Mouse (Mus musculus) midbrain, embryonic 13.5 days (tissue): ENCODE measurements around the gene Cers6. TPM values are rescaled to one million over a fixed set of nuclear protein-coding genes. Genes with fewer than 3 reads are reported as not detected.

Experiments
- ATAC-seq: fragments of 200-750 bp; cut with Nextera tagmentation; 2 replicates; pipeline ENCODE4 v1.8.0; 2017; ENCODE audit warnings: mild to moderate bottlenecking, moderate TSS enrichment, moderate library complexity
- H3K27ac ChIP-seq: fragments of 300-500 bp; sonication (generic); 2 replicates; pipeline ENCODE4 v1.5.1; 2015; ENCODE audit warnings: inconsistent platforms, mild to moderate bottlenecking, moderate library complexity
- H3K27me3 ChIP-seq: fragments of 300-500 bp; sonication (generic); 2 replicates; pipeline ENCODE4 v1.6.1; 2015; ENCODE audit warnings: mild to moderate bottlenecking, inconsistent platforms
- H3K36me3 ChIP-seq: fragments of 300-500 bp; sonication (generic); 2 replicates; pipeline ENCODE4 v1.6.1; 2015; ENCODE audit warnings: mild to moderate bottlenecking, inconsistent platforms
- H3K4me1 ChIP-seq: fragments of 300-500 bp; sonication (generic); replicated peaks from 2 replicates; pipeline ENCODE4 v1.6.1; 2015; ENCODE audit warnings: inconsistent platforms
- H3K4me2 ChIP-seq: fragments of 300-500 bp; sonication (generic); replicated peaks from 2 replicates; pipeline ENCODE4 v1.6.1; 2015; ENCODE audit warnings: moderate library complexity, mild to moderate bottlenecking, inconsistent platforms
- H3K4me3 ChIP-seq: fragments of 300-500 bp; sonication (generic); replicated peaks from 2 replicates; pipeline ENCODE4 v1.5.1; 2015; ENCODE audit warnings: mild to moderate bottlenecking, inconsistent platforms
- H3K9ac ChIP-seq: fragments of 300-500 bp; sonication (generic); replicated peaks from 2 replicates; pipeline ENCODE4 v1.6.1; 2015; ENCODE audit warnings: mild to moderate bottlenecking, inconsistent platforms
- H3K9me3 ChIP-seq: fragments of 300-500 bp; sonication (generic); 2 replicates; pipeline ENCODE4 v1.6.1; 2016; ENCODE audit warnings: mild to moderate bottlenecking, inconsistent platforms
- WGBS: fragments of 180-500 bp; shearing (Covaris S2); methylation state at CpG from one replicate; pipeline ENCODE4 v1.1.7; 2015; 5-methylcytosine and 5-hydroxymethylcytosine counted together
- polyA plus RNA-seq: library from polyadenylated mRNA; unstranded; fragments of >200 nt; fragmentation: Nextera tagmentation; extraction: Ambion mirVana; gene quantifications from 2 replicates; pipeline ENCODE4 v1.2.1, GENCODE M21; 2015

Cers6 gene
- polyA plus RNA-seq, 1 experiment from 2014 or later, result 54.5 TPM

GRCm38 (mm10) chr2:68956146-68956545 is 94.9 kb downstream of the Cers6 start:
- H3K27me3 ChIP-seq, result no peaks in the 10 kb centered on the region
- WGBS, result 95% methylated on average over 3 of the region's 3 CpGs
- H3K4me1 ChIP-seq, result no peaks in the 10 kb centered on the region
- no peak overlapping the region for H3K27ac ChIP-seq
- H3K4me2 ChIP-seq, result no peak overlapping the region
- peaks cover 2% of the 10 kb centered on the region for H3K36me3 ChIP-seq
- peaks cover 5% of the 10 kb centered on the region; the same call in 1 of the 2 replicates for H3K9me3 ChIP-seq
- no peak for ATAC-seq
- H3K9ac ChIP-seq, result no peak overlapping the region
- H3K4me3 ChIP-seq, result no peak overlapping the region

GRCm38 (mm10) chr2:68957831-68958230 is 96.6 kb downstream of the Cers6 start:
- no peaks in the 10 kb centered on the region for H3K27me3 ChIP-seq
- no peaks in the 10 kb centered on the region for H3K36me3 ChIP-seq
- H3K4me1 ChIP-seq, result no peaks in the 10 kb centered on the region
- H3K9ac ChIP-seq, result no peak overlapping the region
- ATAC-seq, result 0 out of 2 replicates have a peak, but pooled peaks have one; percentile 37
- H3K4me3 ChIP-seq, result no peak overlapping the region
- 81% methylated on average over 7 of the region's 7 CpGs for WGBS
- no peak overlapping the region for H3K4me2 ChIP-seq
- 0 out of 2 replicates have a peak overlapping the region, but pooled peaks have one; percentile 7 for H3K27ac ChIP-seq
- H3K9me3 ChIP-seq, result no peaks in the 10 kb centered on the region

GRCm38 (mm10) chr2:68959573-68959972 is 98.3 kb downstream of the Cers6 start:
- H3K9me3 ChIP-seq, result no peaks in the 10 kb centered on the region
- ATAC-seq, result no peak
- H3K4me2 ChIP-seq, result no peak overlapping the region
- no peak overlapping the region for H3K4me3 ChIP-seq
- H3K27ac ChIP-seq, result no peak overlapping the region
- H3K4me1 ChIP-seq, result no peaks in the 10 kb centered on the region
- 96% methylated on average over 4 of the region's 4 CpGs for WGBS
- H3K27me3 ChIP-seq, result no peaks in the 10 kb centered on the region
- no peaks in the 10 kb centered on the region for H3K36me3 ChIP-seq
- H3K9ac ChIP-seq, result no peak overlapping the region

GRCm38 (mm10) chr2:68960060-68960459 is 98.8 kb downstream of the Cers6 start:
- ATAC-seq, result no peak
- Histone ChIP-seq H3K27me3 (no peaks in the 10 kb centered on the region), H3K4me1 (no peaks in the 10 kb centered on the region), H3K9me3 (no peaks in the 10 kb centered on the region), H3K9ac (no peak overlapping the region), H3K36me3 (no peaks in the 10 kb centered on the region), H3K4me2 (no peak overlapping the region), H3K4me3 (no peak overlapping the region), H3K27ac (no peak overlapping the region)
- WGBS, result 88% methylated on average over 5 of the region's 5 CpGs

- ATAC-seq, result no peak
- H3K4me3 ChIP-seq, result no peak overlapping the region
- H3K27ac ChIP-seq, result no peak overlapping the region
- no peaks in the 10 kb centered on the region for H3K36me3 ChIP-seq
- no peak overlapping the region for H3K9ac ChIP-seq
- no peaks in the 10 kb centered on the region for H3K27me3 ChIP-seq
- 95% methylated on average over 10 of the region's 10 CpGs for WGBS
- H3K4me2 ChIP-seq, result no peak overlapping the region
- no peaks in the 10 kb centered on the region for H3K9me3 ChIP-seq
- no peaks in the 10 kb centered on the region for H3K4me1 ChIP-seq
Observed at GRCm38 (mm10) chr2:68960620-68961019, 99.4 kb downstream of the Cers6 start.

GRCm38 (mm10) chr2:68966360-68966759 is 105.1 kb downstream of the Cers6 start:
- peaks cover 7% of the 10 kb centered on the region; the same call in 1 of the 2 replicates for H3K36me3 ChIP-seq

GRCm38 (mm10) chr2:68968028-68968427 is 106.8 kb downstream of the Cers6 start:
- H3K4me3 ChIP-seq, result no peak overlapping the region

More at GRCm38 (mm10) chr2:68966360-68966759, 105.1 kb downstream of the Cers6 start:
- Histone ChIP-seq H3K9me3 (peaks cover 11% of the 10 kb centered on the region), H3K27me3 (no peaks in the 10 kb centered on the region), H3K4me2 (no peak overlapping the region), H3K27ac (no peak overlapping the region), H3K4me1 (peaks cover 4% of the 10 kb centered on the region; the same call in 1 of the 2 replicates), H3K4me3 (no peak overlapping the region), H3K9ac (no peak overlapping the region)
- peak; percentile 77 for ATAC-seq
- WGBS, result 43% methylated on average over 1 of the region's 1 CpGs

GRCm38 (mm10) chr2:68971840-68972239 is 110.6 kb downstream of the Cers6 start:
- Histone ChIP-seq H3K9me3 (peaks cover 11% of the 10 kb centered on the region), H3K27me3 (no peaks in the 10 kb centered on the region), H3K4me3 (no peak overlapping the region), H3K9ac (no peak overlapping the region), H3K4me2 (no peak overlapping the region), H3K36me3 (peaks cover 7% of the 10 kb centered on the region; the same call in 1 of the 2 replicates), H3K4me1 (no peaks in the 10 kb centered on the region), H3K27ac (no peak overlapping the region)
- no peak for ATAC-seq
- WGBS, result 96% methylated on average over 5 of the region's 5 CpGs

More at GRCm38 (mm10) chr2:68968028-68968427, 106.8 kb downstream of the Cers6 start:
- Histone ChIP-seq H3K27me3 (no peaks in the 10 kb centered on the region), H3K9me3 (peaks cover 11% of the 10 kb centered on the region), H3K9ac (no peak overlapping the region), H3K4me2 (no peak overlapping the region), H3K36me3 (peaks cover 7% of the 10 kb centered on the region; the same call in 1 of the 2 replicates), H3K4me1 (peaks cover 4% of the 10 kb centered on the region; the same call in 1 of the 2 replicates), H3K27ac (no peak overlapping the region)
- ATAC-seq, result no peak
- 85% methylated on average over 8 of the region's 8 CpGs for WGBS

GRCm38 (mm10) chr2:68973753-68974152 is 112.5 kb downstream of the Cers6 start:
- no peaks in the 10 kb centered on the region for H3K4me1 ChIP-seq
- H3K9me3 ChIP-seq, result peaks cover 11% of the 10 kb centered on the region
- WGBS, result 91% methylated on average over 2 of the region's 2 CpGs
- peaks cover 7% of the 10 kb centered on the region; the same call in 1 of the 2 replicates for H3K36me3 ChIP-seq
- no peak overlapping the region for H3K4me2 ChIP-seq
- ATAC-seq, result no peak
- no peak overlapping the region for H3K27ac ChIP-seq
- H3K27me3 ChIP-seq, result no peaks in the 10 kb centered on the region
- no peak overlapping the region for H3K4me3 ChIP-seq
- no peak overlapping the region for H3K9ac ChIP-seq

GRCm38 (mm10) chr2:68975286-68975685 is 114.0 kb downstream of the Cers6 start:
- no peak overlapping the region for H3K27ac ChIP-seq
- no peak overlapping the region for H3K9ac ChIP-seq
- 0 out of 2 replicates have a peak, but pooled peaks have one; percentile 14 for ATAC-seq
- H3K9me3 ChIP-seq, result peaks cover 5% of the 10 kb centered on the region; the same call in 1 of the 2 replicates
- H3K27me3 ChIP-seq, result no peaks in the 10 kb centered on the region
- H3K4me1 ChIP-seq, result no peaks in the 10 kb centered on the region
- WGBS, result 87% methylated on average over 6 of the region's 6 CpGs
- no peak overlapping the region for H3K4me3 ChIP-seq
- H3K4me2 ChIP-seq, result no peak overlapping the region
- peaks cover 5% of the 10 kb centered on the region; the same call in 1 of the 2 replicates for H3K36me3 ChIP-seq

GRCm38 (mm10) chr2:68975780-68976179 is 114.5 kb downstream of the Cers6 start:
- Histone ChIP-seq H3K9me3 (no peaks in the 10 kb centered on the region), H3K36me3 (peaks cover under 1% of the 10 kb centered on the region; the same call in 1 of the 2 replicates), H3K27ac (no peak overlapping the region), H3K9ac (no peak overlapping the region), H3K4me1 (no peaks in the 10 kb centered on the region), H3K4me3 (no peak overlapping the region), H3K4me2 (no peak overlapping the region), H3K27me3 (no peaks in the 10 kb centered on the region)
- 90% methylated on average over 6 of the region's 6 CpGs for WGBS
- no peak for ATAC-seq

GRCm38 (mm10) chr2:68978244-68978643 is 117.0 kb downstream of the Cers6 start:
- WGBS, result 72% methylated on average over 9 of the region's 9 CpGs

More at GRCm38 (mm10) chr2:68978244-68978643, 117.0 kb downstream of the Cers6 start:
- Histone ChIP-seq H3K4me2 (no peak overlapping the region), H3K9ac (no peak overlapping the region), H3K27me3 (no peaks in the 10 kb centered on the region), H3K36me3 (no peaks in the 10 kb centered on the region), H3K4me1 (peaks cover 17% of the 10 kb centered on the region), H3K9me3 (no peaks in the 10 kb centered on the region), H3K27ac (no peak overlapping the region), H3K4me3 (no peak overlapping the region)
- ATAC-seq, result no peak
